Mouse (Mus musculus) liver, embryonic 14.5 days (tissue): ENCODE data around the gene Ankrd27.
A peak's percentile ranks its signal among the peaks of the same experiment; 100 is the strongest.

ENCODE experiments used
- CTCF ChIP-seq: IDR thresholded peaks from 2 replicates; pipeline ENCODE4 v1.5.1; 2016; ENCODE audit warnings: antibody characterized with exemption, low read depth, control low read depth
- EP300 ChIP-seq: IDR thresholded peaks from 2 replicates; pipeline ENCODE4 v1.6.1; 2016; ENCODE audit warnings: antibody characterized with exemption, low read depth

- TF ChIP-seq EP300 (no peak), CTCF (peak; percentile 22; the same call in 1 of the 2 replicates)
These were observed 30.5 kb upstream of the Ankrd27 start for GRCm38 (mm10) chr7:35555224-35556204.
